Mouse (Mus musculus): Measurements from ENCODE around the gene Fam222a.

The Fam222a gene

GRCm38 (mm10) chr5:114567565-114568197 is at the start of gene Fam222a:
TSS of gene Fam222a (plus strand) at chr5:114568016.
- DNase-seq, result peak; percentile 91

DNA sequence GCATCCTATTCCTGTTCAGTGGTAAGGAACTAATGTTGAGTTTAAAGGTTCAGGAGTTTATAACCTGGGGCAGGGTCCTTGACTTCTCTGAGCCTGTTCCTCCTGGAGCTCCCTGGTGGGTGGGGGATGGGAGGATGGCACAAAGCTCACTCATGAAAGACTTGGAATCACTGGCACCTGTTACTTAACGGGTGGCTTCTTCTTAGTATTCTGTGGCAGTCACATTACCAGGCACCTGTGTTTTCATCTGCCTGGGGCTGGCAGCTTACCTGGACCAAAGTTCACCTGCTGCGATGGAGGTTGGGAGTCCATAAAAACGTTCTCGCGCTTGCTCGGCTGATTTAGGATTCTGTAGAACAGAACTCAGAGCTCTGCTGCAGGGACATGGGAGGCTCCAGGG is 39.5 kb upstream of the Fam222a start:
- DNase-seq, result no peak

- no peak for DNase-seq
Measured at GRCm38 (mm10) chr5:114530337-114530736, 37.5 kb upstream of the Fam222a start.

DNA sequence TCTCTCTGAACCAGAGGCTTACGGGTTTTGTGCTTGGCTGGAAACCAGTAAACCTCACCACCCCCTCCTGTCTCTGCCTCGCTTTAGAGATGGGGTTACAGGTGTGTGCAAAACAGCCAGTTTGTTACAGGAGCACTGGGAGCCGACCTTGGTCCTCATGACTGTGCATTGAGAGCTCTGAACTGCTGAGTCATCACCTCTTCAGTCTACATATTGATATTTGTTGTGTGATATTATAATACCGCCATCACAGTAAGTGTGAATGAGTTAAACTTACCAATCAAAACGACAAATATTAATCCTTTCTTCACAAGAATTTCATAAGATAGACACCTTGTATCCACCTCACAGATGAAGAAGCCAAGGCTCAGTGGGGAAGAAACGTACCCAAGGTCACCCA is 35.8 kb upstream of the Fam222a start:
- no peak for DNase-seq

GRCm38 (mm10) chr5:114537308-114538020 is 30.4 kb upstream of the Fam222a start:
- peak; percentile 88 for DNase-seq

- DNase-seq, result no peak
Measured at GRCm38 (mm10) chr5:114538021-114538405, 29.8 kb upstream of the Fam222a start.

- DNase-seq, result peak; percentile 77
Measured at GRCm38 (mm10) chr5:114538752-114539151, 29.1 kb upstream of the Fam222a start.

GRCm38 (mm10) chr5:114539766-114540165 is 28.1 kb upstream of the Fam222a start:
- DNase-seq, result peak; percentile 52

DNA sequence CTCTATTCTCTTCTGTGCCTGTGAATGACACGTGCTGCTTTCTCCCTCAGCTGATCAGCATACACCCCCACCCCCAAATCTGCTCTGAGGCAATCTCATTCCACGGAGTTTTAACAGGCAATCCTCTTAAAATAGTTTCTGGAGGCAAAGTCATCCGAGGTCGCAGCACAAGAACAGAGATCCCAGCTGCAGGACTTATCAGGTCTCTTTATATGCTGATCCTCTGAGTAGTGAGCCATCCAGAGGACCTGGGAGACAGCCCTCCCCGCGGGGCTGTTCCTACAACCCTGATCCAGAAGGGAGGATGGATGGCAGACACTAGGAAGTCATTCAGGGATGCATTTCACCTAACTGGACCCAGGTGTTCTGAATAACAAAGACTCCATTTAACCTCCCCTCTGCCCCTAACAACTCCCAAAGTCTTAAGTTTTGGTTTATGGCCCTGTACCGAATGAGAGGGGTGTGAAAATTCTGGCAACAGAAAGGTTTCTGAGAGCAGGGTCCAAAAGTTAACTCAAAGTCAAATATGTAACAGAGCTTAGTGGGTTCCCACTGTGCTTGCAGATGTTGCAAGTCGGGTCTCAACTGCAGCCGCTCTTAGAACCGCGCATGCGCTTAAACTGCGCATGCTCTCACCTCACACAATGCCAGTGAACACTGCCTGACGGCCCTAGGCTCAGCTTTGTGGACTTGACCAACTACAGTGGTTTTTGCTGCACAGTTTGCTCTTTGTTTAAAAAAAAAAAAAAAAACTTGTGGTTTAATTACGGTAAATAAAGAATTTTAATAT is 26.0 kb upstream of the Fam222a start:
- peak; percentile 51 for DNase-seq

GRCm38 (mm10) chr5:114543656-114544055 is 24.2 kb upstream of the Fam222a start:
- DNase-seq, result no peak

DNA sequence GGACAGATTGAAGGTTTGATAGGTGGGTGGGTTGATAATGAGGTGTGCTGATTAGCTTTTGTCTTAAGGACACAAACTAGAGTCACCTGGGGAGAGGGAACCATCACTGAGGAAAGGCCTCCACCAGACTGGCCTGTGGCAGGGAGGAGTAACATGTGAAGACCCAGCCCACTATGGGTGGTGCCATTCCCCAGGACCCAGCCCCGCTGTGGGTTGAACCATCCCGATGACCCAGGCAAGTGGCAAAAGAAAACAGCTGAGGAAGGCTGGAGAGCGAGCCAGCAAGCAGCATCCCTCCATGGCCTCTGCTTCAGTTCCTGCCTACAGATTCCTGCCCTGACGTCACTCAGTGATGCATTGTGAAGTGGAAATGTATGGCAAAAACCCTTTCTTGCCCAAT is 23.6 kb upstream of the Fam222a start:
- DNase-seq, result no peak

DNA sequence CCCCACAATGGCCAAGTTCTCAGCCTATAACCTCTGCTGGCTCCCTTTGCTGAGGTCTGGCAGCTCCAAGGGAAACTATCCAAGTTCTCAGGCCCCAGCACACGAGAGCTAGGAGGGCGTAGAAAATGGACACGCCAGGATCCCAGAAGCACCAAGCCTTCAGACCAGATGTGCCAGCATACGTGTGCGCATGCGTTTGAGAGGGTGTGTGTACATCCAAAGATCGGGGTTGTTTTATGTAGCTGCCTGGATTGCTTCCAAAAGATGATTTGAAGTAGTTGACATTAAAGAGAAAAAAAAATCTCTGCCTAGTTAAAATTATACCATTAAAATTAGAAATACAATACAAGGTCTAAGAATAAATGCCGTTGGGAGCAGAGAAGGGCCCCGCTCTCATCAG is 22.7 kb upstream of the Fam222a start:
- DNase-seq, result no peak

- no peak for DNase-seq
Measured at GRCm38 (mm10) chr5:114548976-114549375, 18.8 kb upstream of the Fam222a start.

DNA sequence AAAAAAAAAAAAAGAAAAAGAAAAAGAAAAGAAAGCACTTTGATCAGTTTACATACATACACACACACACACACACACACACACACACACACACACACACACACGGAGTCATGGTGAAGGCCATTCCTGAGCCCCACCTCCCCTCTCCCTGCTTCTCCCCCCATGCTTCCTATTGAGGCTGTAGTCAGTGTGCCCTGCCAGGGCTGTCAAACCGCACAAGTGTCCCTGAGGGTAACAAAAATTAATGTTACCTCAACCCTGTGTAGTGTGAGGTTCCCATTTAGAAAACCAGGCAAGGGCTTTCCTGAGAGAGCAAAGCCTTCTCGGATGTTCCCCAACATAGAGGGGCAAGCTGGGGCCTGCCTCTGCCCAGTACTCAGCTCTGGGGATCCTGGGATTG is 18.0 kb upstream of the Fam222a start:
- no peak for DNase-seq

- DNase-seq, result peak; percentile 26
Measured at GRCm38 (mm10) chr5:114550431-114550830, 17.4 kb upstream of the Fam222a start.

- DNase-seq, result no peak
Measured at GRCm38 (mm10) chr5:114550886-114551492, 16.8 kb upstream of the Fam222a start.

- DNase-seq, result peak; percentile 63
Measured at GRCm38 (mm10) chr5:114552507-114553208, 15.2 kb upstream of the Fam222a start.

GRCm38 (mm10) chr5:114553706-114554105 is 14.1 kb upstream of the Fam222a start:
- peak; percentile 30 for DNase-seq

- no peak for DNase-seq
Measured at GRCm38 (mm10) chr5:114555424-114555823, 12.4 kb upstream of the Fam222a start.

- no peak for DNase-seq
Measured at GRCm38 (mm10) chr5:114556109-114556508, 11.7 kb upstream of the Fam222a start.

GRCm38 (mm10) chr5:114557765-114558731 is 9.8 kb upstream of the Fam222a start:
- peak; percentile 57 for DNase-seq

All from retina, postnatal 1 day (tissue).